Mouse (Mus musculus): ENCODE data around the gene Tenm2. TPM values are rescaled to one million over a fixed set of nuclear protein-coding genes. Genes with fewer than 3 reads are reported as not detected.

Tenm2 gene
- total and polyA plus RNA-seq, 3 experiments: not detected

GRCm38 (mm10) chr11:36264776-36265466, 970.8 kb downstream of the Tenm2 start:
- H3K4me1 ChIP-seq (ENCODE audit: control insufficient read depth in 1 of 2, insufficient read depth in 2 of 2): no peaks in the 10 kb centered on the region
- H3K4me3 ChIP-seq (replicated peaks in 1 of 3; ENCODE audit: low read depth in 2 of 3, low read length in 2 of 3, poor library complexity in 1 of 3): no peak overlapping the region
- dilution Hi-C loops (cut with MboI; ENCODE audit: extremely low pct_ligation_motif_present, extremely low pct_unique_long_range_greater_than_20kb, low sequenced_read_pairs): no loop called here
- no peak for DNase-seq (ENCODE audit: extremely low read depth)
- no peaks in the 10 kb centered on the region for H3K27me3 ChIP-seq (replicated peaks)
- H3K4me2 ChIP-seq (ENCODE audit: insufficient read depth, low read depth, poor library complexity, severe bottlenecking): no peak overlapping the region
- in situ Hi-C loops (cut with MboI; ENCODE audit: low pct_ligation_motif_present, low pct_unique_long_range_greater_than_20kb, low sequenced_read_pairs): no loop called here
- H3K9me3 ChIP-seq (replicated peaks; ENCODE audit: low read length): peaks cover 74% of the 10 kb centered on the region
- H3K79me2 ChIP-seq (replicated peaks; ENCODE audit: control insufficient read depth, extremely low read depth, insufficient read depth, poor library complexity, severe bottlenecking): no peaks in the 10 kb centered on the region
- no peak overlapping the region for H3K27ac ChIP-seq (ENCODE audit: insufficient read depth, low read depth)
- TF ChIP-seq HCFC1 (IDR thresholded peaks at IDR 0.05; ENCODE audit: low read depth, low read length): no peak
- TF ChIP-seq TCF12 (IDR thresholded peaks at IDR 0.05; ENCODE audit: low read depth, low read length): no peak
- no peak for TF ChIP-seq KAT2A (IDR thresholded peaks at IDR 0.05; ENCODE audit: insufficient replicate concordance, low read length)
- TF ChIP-seq RCOR1 (conservative IDR thresholded peaks at IDR 0.05; ENCODE audit: low read depth, low read length): no peak
- TF ChIP-seq ZKSCAN1 (IDR thresholded peaks at IDR 0.05; ENCODE audit: borderline replicate concordance, low read depth, low read length): no peak
- TF ChIP-seq UBTF (IDR thresholded peaks at IDR 0.05; ENCODE audit: low read depth, low read length): no peak
- H3K36me3 ChIP-seq (replicated peaks in 1 of 2; ENCODE audit: control insufficient read depth in 1 of 2, insufficient read depth in 1 of 2, low read length in 1 of 2): no peaks in the 10 kb centered on the region
- H3K9ac ChIP-seq (ENCODE audit: insufficient read depth, low read depth): no peak overlapping the region

GRCm38 (mm10) chr11:36263840-36264239, 971.9 kb downstream of the Tenm2 start:
- Histone ChIP-seq H3K9me3 (replicated peaks; ENCODE audit: low read length) (peaks cover 72% of the 10 kb centered on the region), H3K27me3 (replicated peaks) (no peaks in the 10 kb centered on the region), H3K9ac (ENCODE audit: insufficient read depth, low read depth) (no peak overlapping the region), H3K4me1 (ENCODE audit: control insufficient read depth in 1 of 2, insufficient read depth in 2 of 2) (no peaks in the 10 kb centered on the region), H3K4me3 (replicated peaks in 1 of 3; ENCODE audit: low read depth in 2 of 3, low read length in 2 of 3, poor library complexity in 1 of 3) (no peak overlapping the region), H3K27ac (ENCODE audit: insufficient read depth, low read depth) (no peak overlapping the region), H3K79me2 (replicated peaks; ENCODE audit: control insufficient read depth, extremely low read depth, insufficient read depth, poor library complexity, severe bottlenecking) (no peaks in the 10 kb centered on the region), H3K36me3 (replicated peaks in 1 of 2; ENCODE audit: control insufficient read depth in 1 of 2, insufficient read depth in 1 of 2, low read length in 1 of 2) (no peaks in the 10 kb centered on the region), H3K4me2 (ENCODE audit: insufficient read depth, low read depth, poor library complexity, severe bottlenecking) (no peak overlapping the region)
- in situ Hi-C loops (cut with MboI; ENCODE audit: low pct_ligation_motif_present, low pct_unique_long_range_greater_than_20kb, low sequenced_read_pairs): no loop called here
- dilution Hi-C loops (cut with MboI; ENCODE audit: extremely low pct_ligation_motif_present, extremely low pct_unique_long_range_greater_than_20kb, low sequenced_read_pairs): no loop called here
- TF ChIP-seq RAD21 (IDR thresholded peaks at IDR 0.05; ENCODE audit: low read depth, low read length): no peak
- no peak for TF ChIP-seq NRF1 (IDR thresholded peaks at IDR 0.05; ENCODE audit: low read depth, low read length)
- no peak for TF ChIP-seq USF1 (IDR thresholded peaks at IDR 0.05; ENCODE audit: low read depth, low read length)
- no peak for TF ChIP-seq POLR2AphosphoS2 (IDR thresholded peaks at IDR 0.05; ENCODE audit: low read depth, low read length)
- TF ChIP-seq BHLHE40 (IDR thresholded peaks at IDR 0.05; ENCODE audit: low read depth, low read length): no peak
- TF ChIP-seq MXI1 (IDR thresholded peaks at IDR 0.05; ENCODE audit: low read depth, low read length): no peak
- TF ChIP-seq TCF12 (IDR thresholded peaks at IDR 0.05; ENCODE audit: low read depth, low read length): no peak
- TF ChIP-seq SMC3 (IDR thresholded peaks at IDR 0.05; ENCODE audit: low read depth, low read length): no peak
- TF ChIP-seq MAZ (IDR thresholded peaks at IDR 0.05; ENCODE audit: low read depth, low read length): no peak
- no peak for DNase-seq (ENCODE audit: extremely low read depth)
